Mouse (Mus musculus) liver, postnatal 0 days (tissue): Measurements from ENCODE around the gene Ptges2. TPM values are rescaled to one million over a fixed set of nuclear protein-coding genes. Genes with fewer than 3 reads are reported as not detected.
A peak's percentile ranks its signal among the peaks of the same experiment; 100 is the strongest.

Source experiments
- ATAC-seq: fragments of 200-750 bp; cut with Nextera tagmentation; 2 replicates; pipeline ENCODE4 v1.8.0; 2017; ENCODE audit warnings: mild to moderate bottlenecking, moderate library complexity
- DNase-seq: peaks from one replicate; pipeline ENCODE4 v3.0.0-alpha.2; 2016
- H3K27ac ChIP-seq: fragments of 300-500 bp; sonication (generic); 2 replicates; pipeline ENCODE4 v1.5.1; 2014; ENCODE audit warnings: antibody characterized with exemption, moderate library complexity, mild to moderate bottlenecking, low read depth
- H3K27me3 ChIP-seq: fragments of 300-500 bp; sonication (generic); 2 replicates; pipeline ENCODE4 v1.6.1; 2014; ENCODE audit warnings: low read length, control low read depth, mixed read lengths; ENCODE audit not compliant: insufficient read depth
- H3K36me3 ChIP-seq: fragments of 300-500 bp; sonication (generic); replicated peaks from 2 replicates; pipeline ENCODE4 v1.6.1; 2014; ENCODE audit warnings: mild to moderate bottlenecking, control low read depth, low read length, moderate library complexity, mixed read lengths; ENCODE audit not compliant: insufficient read depth
- H3K4me1 ChIP-seq: fragments of 300-500 bp; sonication (generic); 2 replicates; pipeline ENCODE4 v1.6.1; 2014; ENCODE audit warnings: antibody characterized with exemption, mild to moderate bottlenecking, control low read depth; ENCODE audit not compliant: insufficient read depth
- H3K4me2 ChIP-seq: fragments of 300-500 bp; sonication (generic); 2 replicates; pipeline ENCODE4 v1.6.1; 2014; ENCODE audit warnings: low read depth, mild to moderate bottlenecking, low read length, moderate library complexity, mixed read lengths
- H3K4me3 ChIP-seq: fragments of 300-500 bp; sonication (generic); 2 replicates; pipeline ENCODE4 v1.5.1; 2014; ENCODE audit warnings: low read depth, low read length
- H3K9ac ChIP-seq: fragments of 300-500 bp; sonication (generic); replicated peaks from 2 replicates; pipeline ENCODE4 v1.6.1; 2014; ENCODE audit warnings: mild to moderate bottlenecking, moderate library complexity
- H3K9me3 ChIP-seq: fragments of 300-500 bp; sonication (generic); 2 replicates; pipeline ENCODE4 v1.6.1; 2016; ENCODE audit warnings: mild to moderate bottlenecking, control low read depth, low read length, mixed read lengths
- CTCF ChIP-seq: sonication (generic); IDR thresholded peaks from 2 replicates; pipeline ENCODE4 v1.5.1; 2016; ENCODE audit warnings: antibody characterized with exemption, low read depth
- EP300 ChIP-seq: IDR thresholded peaks from 2 replicates; pipeline ENCODE4 v1.6.1; 2016; ENCODE audit warnings: antibody characterized with exemption, low read depth, mild to moderate bottlenecking
- WGBS: fragments of 180-500 bp; shearing (Covaris S2); extraction: QIAGEN DNeasy Blood & Tissue Kit; methylation state at CpG from one replicate; pipeline ENCODE4 v1.1.7; 2014; ENCODE audit not compliant: insufficient replicate concordance; 5-methylcytosine and 5-hydroxymethylcytosine counted together
- polyA plus RNA-seq: library from polyadenylated mRNA; unstranded; fragments of >200 nt; fragmentation: Nextera tagmentation; extraction: Ambion mirVana; gene quantifications from 2 replicates; pipeline ENCODE4 v1.2.1, GENCODE M21; 2015

The Ptges2 gene
- polyA plus RNA-seq, 1 experiment from 2014 or later, result 13.8 TPM

DNA sequence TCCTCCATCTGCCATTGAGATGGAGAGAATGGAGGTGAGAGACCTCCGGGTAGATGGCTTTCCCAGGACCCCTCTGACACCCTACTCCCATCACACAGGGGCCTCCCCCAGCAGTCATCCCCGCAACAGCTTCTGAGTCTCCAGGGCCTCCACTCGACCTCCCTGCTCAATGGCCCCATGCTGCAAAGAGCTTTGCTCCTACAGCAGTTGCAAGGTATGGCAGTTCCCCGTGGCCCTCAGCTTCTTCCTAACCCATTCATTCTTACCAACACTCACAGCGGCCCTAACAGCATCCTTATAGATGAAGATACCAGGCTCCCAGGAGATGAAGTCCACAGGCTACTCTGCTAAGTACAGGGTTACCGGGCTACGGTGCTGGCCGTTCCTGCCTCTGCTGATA, 31.6 kb upstream of the Ptges2 start:
- DNase-seq (no peak), ATAC-seq (no peak)
- WGBS, result 60% methylated on average over 8 of the region's 8 CpGs
- H3K9me3 ChIP-seq, result no peaks in the 10 kb centered on the region
- H3K27me3 ChIP-seq, result no peaks in the 10 kb centered on the region
- peaks cover 27% of the 10 kb centered on the region for H3K4me1 ChIP-seq
- no peak for TF ChIP-seq EP300
- no peak for TF ChIP-seq CTCF
- peak overlapping the region; percentile 91; the same call in 1 of the 2 replicates for H3K27ac ChIP-seq
- peak overlapping the region; percentile 80 for H3K4me2 ChIP-seq
- H3K9ac ChIP-seq, result no peak overlapping the region; the same call in 1 of the 2 replicates
- H3K36me3 ChIP-seq, result peaks cover 27% of the 10 kb centered on the region
- peak overlapping the region; percentile 73; the same call in 1 of the 2 replicates for H3K4me3 ChIP-seq

DNA sequence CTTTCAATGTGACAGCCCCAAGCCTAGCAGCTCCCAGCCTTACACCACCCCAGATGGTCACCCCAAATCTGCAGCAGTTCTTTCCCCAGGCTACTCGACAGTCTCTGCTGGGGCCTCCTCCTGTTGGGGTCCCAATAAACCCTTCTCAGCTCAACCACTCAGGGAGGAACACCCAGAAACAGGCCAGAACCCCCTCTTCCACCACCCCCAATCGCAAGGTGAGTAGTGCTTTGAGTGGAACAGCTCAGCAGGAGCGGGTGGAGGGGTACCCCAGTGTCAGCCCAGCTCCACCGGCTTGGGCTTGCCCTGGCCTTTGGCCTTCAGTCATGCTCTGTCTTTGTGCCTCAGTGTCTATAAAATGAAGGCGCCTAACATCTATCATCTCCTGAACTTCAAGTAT, 28.4 kb upstream of the Ptges2 start:
- Histone ChIP-seq H3K4me2 (no peak overlapping the region), H3K4me1 (peaks cover 12% of the 10 kb centered on the region), H3K4me3 (no peak overlapping the region), H3K9me3 (no peaks in the 10 kb centered on the region), H3K27ac (no peak overlapping the region), H3K36me3 (peaks cover 56% of the 10 kb centered on the region), H3K9ac (no peak overlapping the region), H3K27me3 (no peaks in the 10 kb centered on the region)
- TF ChIP-seq CTCF (no peak), EP300 (no peak)
- 87% methylated on average over 5 of the region's 5 CpGs for WGBS
- ATAC-seq, result no peak
- no peak for DNase-seq

DNA sequence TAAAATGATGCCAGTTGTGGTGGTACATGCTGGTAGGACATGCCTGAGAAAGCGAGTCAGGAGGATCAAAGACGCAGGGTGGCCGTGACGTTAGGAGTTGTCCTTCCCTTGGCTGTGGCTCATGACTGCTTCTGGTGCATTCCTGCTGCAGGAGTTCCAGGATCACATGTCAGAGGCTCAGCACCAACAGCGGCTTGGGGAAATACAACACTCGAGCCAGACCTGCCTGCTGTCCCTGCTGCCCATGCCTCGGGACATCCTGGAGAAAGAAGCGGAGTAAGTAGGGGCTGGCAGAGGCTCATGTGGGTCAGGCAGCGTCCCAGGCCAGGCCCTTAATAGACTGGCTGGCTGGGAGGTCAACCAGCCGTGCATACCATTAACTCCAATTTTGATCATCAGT, 21.5 kb upstream of the Ptges2 start:
- TF ChIP-seq CTCF (no peak), EP300 (no peak)

DNA sequence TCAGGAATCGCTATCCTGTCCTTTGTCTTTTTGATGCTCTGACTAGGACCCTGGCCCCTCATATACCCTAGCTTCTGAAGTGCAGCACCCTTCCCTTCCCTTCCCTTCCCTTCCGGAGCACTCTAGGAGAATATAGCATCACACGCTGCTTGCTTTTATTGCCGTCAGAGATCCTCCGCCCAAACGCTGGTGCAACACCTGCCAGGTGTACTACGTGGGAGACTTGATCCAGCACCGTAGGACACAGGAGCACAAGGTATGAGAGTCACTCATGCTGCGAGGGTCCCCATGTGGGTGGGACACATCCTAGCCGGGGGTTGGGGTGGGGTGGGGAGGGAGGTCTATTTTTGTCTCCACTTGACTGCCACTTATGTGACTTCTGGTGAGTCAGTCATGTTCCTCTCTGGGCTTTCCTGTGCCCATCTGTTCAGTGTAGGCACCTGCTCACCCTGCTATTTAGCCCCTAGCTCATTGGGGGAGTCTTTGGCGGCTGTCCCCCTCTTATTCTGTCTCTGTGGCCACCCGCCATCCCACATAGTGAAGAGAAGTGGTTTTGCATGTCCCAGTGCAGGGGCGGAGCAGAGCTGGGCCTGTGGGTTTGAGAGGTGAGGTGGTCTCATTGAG, 20.3 kb upstream of the Ptges2 start:
- DNase-seq (no peak), ATAC-seq (no peak)
- H3K9ac ChIP-seq, result no peak overlapping the region
- no peak overlapping the region for H3K4me3 ChIP-seq
- TF ChIP-seq EP300, result no peak
- TF ChIP-seq CTCF, result no peak
- H3K4me1 ChIP-seq, result no peaks in the 10 kb centered on the region
- 86% methylated on average over 13 of the region's 13 CpGs for WGBS
- no peak overlapping the region for H3K27ac ChIP-seq
- H3K27me3 ChIP-seq, result no peaks in the 10 kb centered on the region
- H3K36me3 ChIP-seq, result peaks cover 70% of the 10 kb centered on the region
- H3K9me3 ChIP-seq, result no peaks in the 10 kb centered on the region
- H3K4me2 ChIP-seq, result no peak overlapping the region

More for the DNA sequence above, 21.5 kb upstream of the Ptges2 start:
- ATAC-seq, result no peak
- no peak overlapping the region for H3K4me3 ChIP-seq
- H3K27ac ChIP-seq, result no peak overlapping the region
- H3K36me3 ChIP-seq, result peaks cover 82% of the 10 kb centered on the region
- no peaks in the 10 kb centered on the region for H3K27me3 ChIP-seq
- H3K9ac ChIP-seq, result no peak overlapping the region
- DNase-seq, result no peak
- no peaks in the 10 kb centered on the region for H3K4me1 ChIP-seq
- no peaks in the 10 kb centered on the region for H3K9me3 ChIP-seq
- no peak overlapping the region for H3K4me2 ChIP-seq
- WGBS, result 86% methylated on average over 10 of the region's 10 CpGs

DNA sequence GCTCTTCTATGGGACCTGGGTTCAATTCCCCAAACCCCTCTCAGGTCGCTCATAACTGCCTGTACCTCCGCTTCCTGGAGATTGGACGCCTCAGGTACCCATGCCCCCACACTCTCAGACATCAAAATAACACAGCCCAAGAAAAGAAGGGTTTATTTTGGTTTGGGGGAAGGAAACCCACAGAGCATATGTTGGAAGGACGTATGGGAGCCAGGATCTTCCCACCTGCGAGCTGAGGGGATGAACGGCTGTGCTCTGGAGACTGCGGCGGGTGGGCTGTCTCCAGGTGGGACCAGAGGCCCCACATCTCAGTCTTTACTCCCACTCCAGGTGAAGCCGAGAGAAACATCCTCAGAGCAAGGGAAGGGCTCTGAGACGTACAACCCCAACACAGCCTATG, 18.7 kb upstream of the Ptges2 start:
- Histone ChIP-seq H3K36me3 (peaks cover 54% of the 10 kb centered on the region), H3K4me3 (no peak overlapping the region), H3K9ac (no peak overlapping the region), H3K9me3 (no peaks in the 10 kb centered on the region), H3K27me3 (no peaks in the 10 kb centered on the region), H3K27ac (no peak overlapping the region), H3K4me1 (peaks cover 14% of the 10 kb centered on the region), H3K4me2 (no peak overlapping the region)
- WGBS, result 87% methylated on average over 10 of the region's 10 CpGs
- TF ChIP-seq EP300, result no peak
- no peak for TF ChIP-seq CTCF
- no peak for DNase-seq
- no peak for ATAC-seq

DNA sequence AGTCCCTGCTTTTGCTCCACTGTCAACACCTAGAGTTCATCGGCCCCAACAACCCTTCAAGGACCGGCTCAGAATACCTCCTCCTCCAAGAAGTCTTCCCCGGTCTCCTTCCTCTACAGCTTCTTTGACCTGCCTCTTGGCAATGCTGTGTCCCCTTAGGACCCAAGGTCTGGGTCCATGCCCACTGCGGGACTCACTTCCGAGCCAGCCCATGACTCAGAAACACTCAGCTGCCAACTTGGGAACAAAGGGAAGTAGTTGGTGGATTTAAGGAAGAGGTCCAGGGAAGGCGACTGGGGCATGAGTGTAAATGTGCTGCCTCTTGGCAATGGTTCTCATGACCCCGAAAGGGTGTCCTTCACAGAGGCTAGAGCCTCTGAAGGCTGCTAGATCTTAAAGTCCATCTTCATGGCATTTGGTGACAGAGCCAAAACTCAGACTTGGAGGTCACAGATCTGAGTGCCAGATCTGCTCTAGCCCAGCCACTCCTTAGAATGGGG, 15.6 kb upstream of the Ptges2 start:
- Histone ChIP-seq H3K4me2 (no peak overlapping the region), H3K9ac (no peak overlapping the region), H3K36me3 (peaks cover 34% of the 10 kb centered on the region), H3K9me3 (no peaks in the 10 kb centered on the region), H3K27me3 (no peaks in the 10 kb centered on the region), H3K4me1 (peaks cover 19% of the 10 kb centered on the region), H3K4me3 (no peak overlapping the region), H3K27ac (no peak overlapping the region)
- no peak for ATAC-seq
- DNase-seq, result no peak
- WGBS, result 78% methylated on average over 7 of the region's 7 CpGs
- no peak for TF ChIP-seq EP300
- no peak for TF ChIP-seq CTCF
